Mouse (Mus musculus): ENCODE data around the gene Znhit2.

The Znhit2 gene

GRCm38 (mm10) chr19:6070571-6071250 lies 9.7 kb downstream of the Znhit2 start:
- in situ Hi-C loops (cut with MboI, MseI): no loop called here

DNA sequence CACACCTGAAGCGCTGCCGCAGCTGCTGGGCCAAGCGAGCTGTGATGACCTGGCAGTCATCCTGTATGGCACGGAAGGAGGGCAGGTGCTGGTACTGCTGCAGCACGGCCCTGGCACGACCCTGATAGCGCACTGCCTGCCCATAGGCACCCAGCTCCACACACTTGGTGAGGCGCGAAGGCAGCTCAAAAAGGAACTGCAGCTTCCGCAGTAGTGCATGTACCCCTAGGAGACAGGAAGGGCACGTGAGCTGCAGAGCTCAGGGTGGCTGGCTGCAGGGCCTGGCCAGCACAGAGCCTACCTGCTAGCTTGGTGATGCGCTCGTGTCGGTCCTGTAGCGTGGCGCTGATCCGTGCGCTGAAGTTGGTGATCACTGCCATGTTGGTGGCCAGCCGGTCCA lies 10.3 kb downstream of the Znhit2 start:
- in situ Hi-C loops (cut with MboI, MseI): no loop called here

DNA sequence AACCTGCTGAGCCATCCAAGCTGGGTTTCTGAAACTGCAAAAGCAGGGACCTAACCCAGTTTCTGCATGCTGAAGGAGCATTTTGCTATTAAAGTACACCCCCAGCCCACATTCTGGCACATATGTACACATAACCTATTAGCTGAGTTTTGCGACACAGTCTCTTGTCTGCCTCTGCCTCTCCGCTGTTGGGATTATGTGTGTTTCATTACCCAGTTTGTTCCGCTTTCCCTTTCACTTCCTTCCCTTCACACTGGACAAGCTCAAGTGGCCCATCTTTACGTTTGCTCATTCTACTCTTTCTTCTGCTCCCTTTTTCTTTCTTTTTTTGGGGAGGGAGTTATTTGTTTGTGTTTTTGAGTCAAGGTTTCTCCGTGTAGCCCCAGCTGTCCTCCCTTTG lies 12.9 kb downstream of the Znhit2 start:
- in situ Hi-C loops (cut with MboI, MseI): no loop called here

DNA sequence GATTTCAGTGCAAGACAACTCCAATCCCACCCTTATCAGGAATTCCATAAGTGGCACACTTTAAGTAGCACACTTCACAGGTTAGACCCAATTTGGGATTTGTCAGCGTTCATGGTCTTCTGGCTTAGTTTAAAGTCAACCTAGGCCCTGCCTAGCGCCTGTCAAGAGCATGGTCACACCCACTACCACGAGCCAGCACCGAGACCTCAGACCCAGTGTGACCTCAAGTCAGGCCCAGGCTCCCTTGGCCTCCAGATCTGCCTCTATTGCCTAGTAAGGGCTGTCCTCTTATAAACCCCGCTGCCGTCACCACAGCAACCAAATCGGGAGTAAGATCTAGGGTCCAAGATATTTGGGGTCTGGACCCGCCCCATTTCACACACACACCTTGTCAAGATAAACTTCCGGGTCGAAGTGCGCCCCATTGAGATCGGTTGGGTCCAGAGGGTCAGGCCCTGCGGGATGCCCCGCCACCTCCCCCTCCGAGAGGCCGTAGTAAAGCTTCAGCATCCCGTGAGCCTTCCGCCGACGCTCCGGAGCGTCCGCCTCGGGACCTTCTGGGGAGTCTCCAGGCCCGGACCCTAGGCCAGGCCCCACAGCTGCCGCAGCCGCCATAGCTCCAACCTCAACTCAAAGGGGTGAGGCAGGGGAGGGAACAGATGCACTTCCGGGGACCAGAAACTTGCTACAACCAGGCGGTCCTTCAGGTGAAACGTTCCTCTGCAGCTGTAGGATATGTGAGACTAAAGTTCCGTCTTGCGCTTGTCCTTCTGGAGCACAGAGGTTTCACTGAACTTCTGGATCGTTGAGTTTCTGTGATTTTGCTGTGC lies 15.8 kb downstream of the Znhit2 start, which contains the start of gene Vps51:
TSS of gene Vps51 (minus strand) at position 668 of the 830 bp plus-strand sequence.
- in situ Hi-C loops (cut with MboI, MseI): no loop called here

- in situ Hi-C loops (cut with MboI, MseI): loop anchor here (10.0 kb wide), 1 partner anchor 1135 kb away; the partner anchor contains the start of gene Cox8a
Measured at GRCm38 (mm10) chr19:6079983-6080480, 19.0 kb downstream of the Znhit2 start, which contains the start of gene Tmem262. Gene Tmem262 (plus strand): TSS chr19:6080033.

DNA sequence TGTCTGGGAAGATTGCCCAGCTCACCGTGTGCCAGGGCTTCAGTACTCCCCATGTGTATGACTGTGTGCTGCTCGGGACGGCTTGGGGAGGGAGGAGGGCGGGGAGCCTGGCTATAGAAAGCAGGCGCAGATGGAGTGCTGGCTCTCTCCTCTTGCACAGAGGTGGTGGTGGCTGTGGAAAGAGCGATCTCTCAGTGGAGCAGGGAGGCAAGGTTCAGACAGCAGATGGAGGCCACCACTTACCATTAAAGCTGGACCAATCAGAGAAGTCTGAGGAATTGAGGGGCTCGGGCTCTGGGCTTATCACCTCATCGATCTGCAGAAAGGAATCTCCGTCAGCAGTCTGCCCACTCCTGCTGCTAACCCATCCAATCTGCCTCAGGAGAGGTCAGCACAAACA lies 21.2 kb downstream of the Znhit2 start, which contains the start of gene Gm28374:
TSS of gene Gm28374 (minus strand) at position 101 of the 400 bp plus-strand sequence.
- in situ Hi-C loops (cut with MboI, MseI): loop anchor here (10.0 kb wide), 1 partner anchor 1133 kb away; the partner anchor contains the start of gene Cox8a

DNA sequence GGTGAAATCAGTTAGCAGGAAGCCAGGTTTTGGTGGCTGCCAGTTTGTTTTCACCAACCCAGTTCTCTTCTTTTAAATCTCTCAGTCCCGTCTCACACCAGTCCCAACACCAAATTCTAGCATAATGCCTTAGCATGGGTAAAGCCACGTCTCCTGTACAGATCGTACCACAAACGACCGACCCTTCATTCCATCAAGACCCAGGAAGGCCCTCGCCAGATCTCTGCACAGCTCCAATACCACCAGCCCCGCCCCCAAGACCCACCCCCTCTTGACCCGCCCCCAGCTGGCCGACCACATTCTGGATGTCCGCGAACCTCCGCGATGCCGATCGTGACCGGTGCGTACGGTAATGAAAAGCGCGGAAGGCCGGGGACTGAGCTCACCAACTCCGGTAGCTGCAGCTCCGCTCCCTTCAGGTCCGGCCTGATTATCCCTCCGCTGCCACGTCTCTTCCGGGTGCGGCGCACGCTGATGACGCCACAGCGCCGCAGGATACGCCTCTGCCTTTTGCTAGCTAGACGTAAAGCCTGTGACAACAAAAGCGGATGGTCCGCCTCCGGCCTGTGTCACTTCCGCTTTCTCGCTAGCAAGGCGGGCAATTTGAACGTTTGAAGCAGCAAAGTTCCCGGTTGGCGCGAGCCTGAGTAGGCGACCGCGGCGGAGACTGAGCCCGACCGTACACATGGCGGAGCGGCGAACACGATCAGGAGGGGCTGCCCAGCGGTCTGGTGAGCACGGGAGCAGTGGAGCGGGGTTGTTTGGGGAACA lies 23.7 kb downstream of the Znhit2 start, which contains the start of the genes Zfpl1 and Cdca5:
TSS of gene Zfpl1 (minus strand) at position 479 of the 771 bp plus-strand sequence.
TSS of gene Cdca5 (plus strand) at position 506 of the 771 bp plus-strand sequence.
- in situ Hi-C loops (cut with MboI, MseI): loop anchor here (10.0 kb wide), 1 partner anchor 1130 kb away; the partner anchor contains the start of gene Cox8a

DNA sequence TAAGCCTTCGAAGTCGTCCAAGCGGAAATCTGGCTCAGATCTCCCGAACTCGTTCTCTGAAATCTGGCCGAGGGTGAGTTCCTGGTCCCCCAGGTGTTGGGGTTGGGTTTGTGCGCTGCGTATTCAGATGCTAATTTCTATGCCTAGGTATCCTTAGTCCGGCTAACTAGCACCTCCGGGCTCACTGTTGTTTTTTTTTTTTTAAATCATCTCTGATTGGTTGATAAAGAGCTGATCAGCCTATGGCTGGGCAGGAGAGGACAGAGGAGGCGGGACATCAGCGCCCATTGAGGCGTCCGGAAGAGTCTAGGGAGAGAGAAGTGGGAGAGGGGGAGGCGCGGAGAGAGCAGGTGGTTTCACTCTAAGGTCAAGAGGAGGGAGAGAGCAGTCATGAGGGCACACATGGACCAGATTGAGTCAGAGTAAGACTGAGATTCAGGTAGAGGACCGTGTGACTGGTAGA lies 24.5 kb downstream of the Znhit2 start:
- in situ Hi-C loops (cut with MboI, MseI): loop anchor here (10.0 kb wide), 1 partner anchor 1129 kb away; the partner anchor contains the start of gene Cox8a

GRCm38 (mm10) chr19:6088841-6089240 lies 27.8 kb downstream of the Znhit2 start:
- in situ Hi-C loops (cut with MboI, MseI): loop anchor here (10.0 kb wide), 1 partner anchor 1126 kb away; the partner anchor contains the start of gene Cox8a

- in situ Hi-C loops (cut with MboI, MseI): no loop called here
Measured at GRCm38 (mm10) chr19:6094119-6094518, 33.1 kb downstream of the Znhit2 start, which contains the start of gene AC131692.1. Gene AC131692.1 (plus strand): TSS chr19:6094419.

- in situ Hi-C loops (cut with MboI, MseI): no loop called here
Measured at GRCm38 (mm10) chr19:6097847-6098246, 36.9 kb downstream of the Znhit2 start.

- in situ Hi-C loops (cut with MboI, MseI): no loop called here
Measured at GRCm38 (mm10) chr19:6101186-6101585, 40.2 kb downstream of the Znhit2 start.

DNA sequence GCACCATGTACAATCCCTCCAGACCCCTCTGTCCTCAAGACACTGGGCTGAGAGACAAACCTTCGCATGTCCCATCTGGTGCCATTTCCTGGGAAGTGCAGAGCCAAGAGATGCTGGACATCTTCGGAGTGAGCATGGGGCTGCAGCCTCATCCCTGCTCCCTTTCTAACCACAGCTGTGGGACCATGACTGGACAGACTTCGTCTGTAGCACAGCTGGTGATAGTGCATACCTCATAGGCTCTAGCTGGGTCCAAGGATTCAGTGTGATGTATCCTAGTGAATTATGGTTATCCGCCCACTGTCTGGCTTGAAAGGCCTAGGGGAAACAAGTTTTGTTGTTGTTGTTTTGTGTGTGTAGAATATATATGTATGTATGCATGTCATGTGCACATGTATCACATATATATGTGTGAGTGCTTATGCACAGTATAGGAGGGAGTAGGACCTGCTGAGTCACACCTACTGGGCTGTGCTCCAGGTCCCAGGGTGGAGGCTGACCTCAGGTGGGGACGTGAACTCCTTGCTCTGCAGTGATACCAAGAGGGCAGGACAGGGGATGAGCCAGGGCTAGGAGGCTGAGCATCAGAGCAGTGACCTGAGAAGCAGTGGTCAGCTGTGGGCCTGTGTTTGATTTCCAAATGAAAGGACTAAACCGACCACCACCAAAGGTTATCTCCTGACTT lies 41.3 kb downstream of the Znhit2 start:
- in situ Hi-C loops (cut with MboI, MseI): no loop called here

DNA sequence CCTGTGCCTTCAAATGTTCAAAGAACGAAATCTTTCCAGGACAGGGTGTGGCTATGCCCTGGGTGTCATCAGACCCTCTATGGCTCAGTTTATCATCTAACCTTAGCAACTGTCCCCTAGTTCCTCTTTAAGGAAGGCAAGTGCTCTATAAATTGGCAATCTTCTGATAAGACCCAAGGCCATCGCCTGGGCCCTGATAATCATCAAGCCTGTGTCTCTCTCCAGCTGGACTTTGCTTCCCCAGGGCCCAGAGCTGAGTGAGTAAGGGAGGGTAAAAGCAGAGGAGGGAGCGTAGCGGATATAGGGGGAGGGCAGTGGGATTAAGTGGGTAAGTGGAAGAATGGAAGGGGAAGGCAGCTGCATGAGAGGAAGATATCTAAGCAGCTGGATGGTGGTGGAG lies 43.5 kb downstream of the Znhit2 start:
- in situ Hi-C loops (cut with MboI, MseI): no loop called here

DNA sequence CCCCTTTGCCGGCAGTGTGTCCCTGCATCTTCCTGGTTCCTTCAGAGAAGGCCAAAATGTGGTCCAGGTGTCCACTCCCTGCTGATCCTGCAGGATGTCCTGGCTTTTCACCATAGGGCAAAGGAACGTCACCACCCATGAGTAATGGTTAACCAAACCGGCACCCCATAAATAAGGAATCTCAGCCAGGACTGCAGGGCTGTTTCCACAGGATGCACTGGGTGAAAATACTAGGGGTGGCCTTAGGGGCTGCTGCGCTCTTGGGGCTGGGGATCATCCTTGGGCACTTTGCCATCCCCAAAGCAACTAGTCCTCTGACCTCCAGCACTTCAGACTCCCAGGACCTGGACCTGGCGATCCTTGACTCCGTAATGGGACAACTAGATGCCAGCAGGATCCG lies 44.6 kb downstream of the Znhit2 start, which contains the start of gene Naaladl1:
TSS of gene Naaladl1 (plus strand) at position 197 of the 400 bp plus-strand sequence.
- in situ Hi-C loops (cut with MboI, MseI): no loop called here

All from T-helper 2 cell (primary cell).